Mouse (Mus musculus) intestine, embryonic 14.5 days (tissue): ENCODE data around the gene Gm13278. TPM values are rescaled to one million over a fixed set of nuclear protein-coding genes. Genes with fewer than 3 reads are reported as not detected.
"Not testable (repeated sequence)": the region's sequence is repeated elsewhere in the genome, so short reads cannot be mapped to it uniquely, and the experiment has no call there.

Experiments
- ATAC-seq: fragments of 200-750 bp; cut with Nextera tagmentation; replicated peaks from 2 replicates; pipeline ENCODE4 v1.8.0; 2017; ENCODE audit warnings: low read depth, moderate number of reproducible peaks, moderate TSS enrichment, moderate library complexity; ENCODE audit not compliant: low FRiP score, low TSS enrichment
- DNase-seq: peaks from one replicate; pipeline ENCODE4 v3.0.0-alpha.2; 2018; ENCODE audit warnings: low spot score
- H3K27ac ChIP-seq: fragments of 300-500 bp; sonication (generic); 2 replicates; pipeline ENCODE4 v1.5.1; 2014; ENCODE audit warnings: low read depth, mild to moderate bottlenecking, control low read depth
- H3K27me3 ChIP-seq: fragments of 300-500 bp; sonication (generic); replicated peaks from 2 replicates; pipeline ENCODE4 v1.6.1; 2014; ENCODE audit warnings: low read length, control low read depth; ENCODE audit not compliant: control insufficient read depth, insufficient read depth
- H3K36me3 ChIP-seq: fragments of 300-500 bp; sonication (generic); 2 replicates; pipeline ENCODE4 v1.6.1; 2014; ENCODE audit warnings: low read length, control low read depth; ENCODE audit not compliant: control insufficient read depth, insufficient read depth
- H3K4me1 ChIP-seq: fragments of 300-500 bp; sonication (generic); replicated peaks from 2 replicates; pipeline ENCODE4 v1.6.1; 2014; ENCODE audit warnings: low read length, control low read depth, mixed read lengths; ENCODE audit not compliant: control insufficient read depth, insufficient read depth
- H3K4me2 ChIP-seq: fragments of 300-500 bp; sonication (generic); 2 replicates; pipeline ENCODE4 v1.6.1; 2014; ENCODE audit warnings: low read length
- H3K4me3 ChIP-seq: fragments of 300-500 bp; sonication (generic); 2 replicates; pipeline ENCODE4 v1.5.1; 2014; ENCODE audit warnings: low read depth, low read length, control low read depth, mixed read lengths
- H3K9ac ChIP-seq: fragments of 300-500 bp; sonication (generic); 2 replicates; pipeline ENCODE4 v1.6.1; 2014; ENCODE audit warnings: mild to moderate bottlenecking, low read length
- H3K9me3 ChIP-seq: fragments of 300-500 bp; sonication (generic); 2 replicates; pipeline ENCODE4 v1.6.1; 2016; ENCODE audit warnings: low read length, control low read depth; ENCODE audit not compliant: control insufficient read depth
- WGBS: fragments of 180-500 bp; shearing (Covaris S2); extraction: QIAGEN DNeasy Blood & Tissue Kit; methylation state at CpG from one replicate; pipeline ENCODE4 v1.1.7; 2014; 5-methylcytosine and 5-hydroxymethylcytosine counted together
- polyA plus RNA-seq: library from polyadenylated mRNA; unstranded; fragments of >200 nt; fragmentation: Nextera tagmentation; extraction: Ambion mirVana; gene quantifications from 2 replicates; pipeline ENCODE4 v1.2.1, GENCODE M21; 2014

The Gm13278 gene
- polyA plus RNA-seq, 1 experiment from 2014 or later: not detected

DNA sequence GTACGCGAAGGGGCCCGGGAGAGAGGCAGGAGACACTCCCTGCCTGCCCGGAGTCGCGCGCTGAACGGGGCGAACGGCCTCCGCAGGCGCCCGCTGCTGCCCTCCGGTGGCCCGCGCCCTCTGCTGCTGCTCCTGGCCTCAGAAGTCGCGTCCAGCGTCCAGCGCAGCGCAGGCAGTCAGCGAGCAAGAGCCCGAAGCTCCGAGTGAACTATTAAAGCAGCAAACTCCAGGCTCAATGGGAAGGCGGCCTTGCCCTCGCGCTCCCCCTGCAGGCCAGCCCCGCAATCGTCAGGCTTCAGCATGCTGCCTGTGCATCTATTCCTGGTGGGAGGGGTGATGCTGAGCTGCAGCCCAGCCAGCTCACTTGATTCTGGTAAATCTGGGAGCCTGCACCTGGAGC is 11.6 kb downstream of the Gm13278 start, which contains the start of gene Gm13287:
Gm13287 (plus strand) TSS at position 301 of the 400 bp plus-strand sequence.
- not testable (repeated sequence) for ATAC-seq, H3K4me3 ChIP-seq
- no CpG with 5 or more reads among the region's 29 CpGs for whole genome bisulfite sequencing

DNA sequence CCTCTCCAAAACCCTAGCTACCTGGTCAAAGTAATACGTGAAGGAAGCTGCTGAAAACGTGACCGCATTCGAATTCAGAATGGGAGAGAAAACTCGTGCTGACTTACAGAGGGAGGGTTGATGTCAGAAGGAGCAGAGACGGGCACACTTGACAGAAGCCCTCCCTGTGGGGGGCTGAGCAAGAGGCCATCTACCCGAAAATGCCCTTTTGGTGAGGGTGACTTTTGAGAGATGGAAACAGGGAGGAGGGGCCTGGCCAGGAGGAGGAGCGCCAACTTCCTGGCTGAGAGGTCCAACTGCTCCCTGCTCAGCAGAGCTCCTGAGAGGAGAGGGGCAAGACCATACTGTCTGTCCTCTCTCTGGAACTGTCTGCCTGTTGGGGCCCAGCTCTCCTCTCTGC is 13.9 kb downstream of the Gm13278 start, which contains the start of gene Gm13288:
Gm13288 (plus strand) TSS at position 301 of the 400 bp plus-strand sequence.
- H3K27me3 ChIP-seq, H3K27ac ChIP-seq, H3K9me3 ChIP-seq, ATAC-seq, H3K4me2 ChIP-seq, H3K4me3 ChIP-seq, H3K4me1 ChIP-seq, H3K36me3 ChIP-seq, DNase-seq, H3K9ac ChIP-seq: not testable (repeated sequence)
- WGBS: no CpG with 5 or more reads among the region's 8 CpGs

More for the DNA sequence above, 11.6 kb downstream of the Gm13278 start, which contains the start of gene Gm13287:
- H3K9ac ChIP-seq, DNase-seq, H3K36me3 ChIP-seq, H3K4me2 ChIP-seq, H3K4me1 ChIP-seq, H3K27me3 ChIP-seq, H3K9me3 ChIP-seq, H3K27ac ChIP-seq: not testable (repeated sequence)

DNA sequence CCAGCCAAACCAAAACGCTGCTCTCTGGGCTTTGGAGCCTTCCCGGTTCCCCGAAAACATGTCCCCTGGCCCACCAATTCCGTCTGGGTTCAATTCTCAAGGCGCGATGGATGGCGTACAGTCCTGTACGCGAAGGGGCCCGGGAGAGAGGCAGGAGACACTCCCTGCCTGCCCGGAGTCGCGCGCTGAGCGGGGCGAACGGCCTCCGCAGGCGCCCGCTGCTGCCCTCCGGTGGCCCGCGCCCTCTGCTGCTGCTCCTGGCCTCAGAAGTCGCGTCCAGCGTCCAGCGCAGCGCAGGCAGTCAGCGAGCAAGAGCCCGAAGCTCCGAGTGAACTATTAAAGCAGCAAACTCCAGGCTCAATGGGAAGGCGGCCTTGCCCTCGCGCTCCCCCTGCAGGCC is 14.4 kb downstream of the Gm13278 start:
- H3K36me3 ChIP-seq, H3K27me3 ChIP-seq, H3K4me1 ChIP-seq, H3K4me2 ChIP-seq, H3K4me3 ChIP-seq, H3K27ac ChIP-seq, DNase-seq, H3K9ac ChIP-seq, H3K9me3 ChIP-seq, ATAC-seq: not testable (repeated sequence)
- 1% methylated on average over 9 of the region's 34 CpGs for WGBS

DNA sequence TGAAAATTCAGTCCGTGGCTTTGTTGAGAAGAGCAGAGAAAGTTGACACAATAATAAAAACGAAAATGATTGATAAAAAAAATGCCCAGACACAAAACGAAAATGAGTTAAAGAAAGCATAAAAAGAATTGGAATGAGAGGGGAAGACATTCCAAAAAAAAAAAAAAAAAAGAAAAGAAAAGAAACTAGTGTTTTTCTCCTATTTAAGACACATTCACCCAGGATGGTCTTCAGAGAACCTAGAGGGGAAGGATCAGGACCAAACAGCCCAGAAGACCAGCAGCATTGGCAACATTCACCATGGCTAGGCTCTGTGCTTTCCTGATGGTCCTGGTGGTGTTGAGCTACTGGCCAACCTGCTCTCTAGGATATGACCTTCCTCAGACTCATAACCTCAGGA is 24.6 kb downstream of the Gm13278 start, which contains the start of gene Ifna7:
Ifna7 (plus strand) TSS at position 301 of the 400 bp plus-strand sequence.
- DNase-seq (no peak), ATAC-seq (no peak)
- WGBS: 64% methylated on average over 3 of the region's 3 CpGs

DNA sequence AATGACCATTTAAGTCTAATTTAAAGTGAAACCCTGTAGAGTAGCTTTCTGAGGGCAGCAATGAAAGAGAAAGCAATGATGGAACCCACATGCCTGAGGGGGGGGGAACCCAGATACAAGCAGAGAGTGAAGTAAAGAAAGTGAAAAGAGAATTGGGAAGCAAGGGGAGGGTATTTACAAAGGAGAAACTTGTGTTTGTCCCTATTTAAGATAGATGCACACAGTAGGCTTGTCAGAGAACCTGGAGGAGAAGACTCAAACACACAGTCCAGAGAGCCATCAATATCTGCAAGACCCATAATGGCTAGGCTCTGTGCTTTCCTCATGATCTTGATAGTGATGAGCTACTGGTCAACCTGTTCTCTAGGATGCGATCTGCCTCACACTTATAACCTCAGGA is 28.3 kb downstream of the Gm13278 start, which contains the start of gene Ifna11:
Ifna11 (plus strand) TSS at position 301 of the 400 bp plus-strand sequence.
- 91% methylated on average over 1 of the region's 1 CpGs for WGBS

More for the DNA sequence above, 24.6 kb downstream of the Gm13278 start, which contains the start of gene Ifna7:
- Histone ChIP-seq H3K4me3 (no peak within 1 kb of the TSS), H3K9ac (no peak within 1 kb of the TSS), H3K9me3 (no peaks in the 10 kb centered on the region), H3K4me2 (no peak within 1 kb of the TSS), H3K36me3 (no peaks in the 10 kb centered on the region), H3K27me3 (no peaks in the 10 kb centered on the region), H3K4me1 (no peaks in the 10 kb centered on the region), H3K27ac (no peak within 1 kb of the TSS)

DNA sequence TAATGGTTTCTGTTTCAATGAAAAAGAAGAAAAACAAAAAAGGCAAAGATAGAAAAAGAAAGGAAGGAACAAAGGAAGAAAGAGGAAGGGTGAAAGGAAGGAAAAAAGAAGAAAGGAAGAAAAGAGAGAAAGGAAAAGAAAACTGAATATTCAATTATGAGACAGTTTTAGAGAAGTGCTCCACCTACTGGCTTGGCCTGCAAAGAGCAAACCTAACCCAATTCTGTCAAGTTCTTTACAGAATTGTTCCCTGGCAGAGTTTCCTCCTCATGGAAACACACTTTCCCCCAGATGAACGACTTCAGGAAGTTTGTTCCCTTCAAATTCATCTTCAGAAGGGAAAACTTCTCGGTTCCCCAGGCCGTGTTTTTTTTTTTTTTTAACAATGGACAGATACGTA is 31.6 kb downstream of the Gm13278 start:
- no peaks in the 10 kb centered on the region for H3K4me1 ChIP-seq
- WGBS: 24% methylated on average over 4 of the region's 4 CpGs
- H3K4me3 ChIP-seq: no peak overlapping the region
- no peaks in the 10 kb centered on the region for H3K9me3 ChIP-seq
- DNase-seq: no peak
- no peak overlapping the region for H3K9ac ChIP-seq
- H3K4me2 ChIP-seq: no peak overlapping the region
- no peak overlapping the region for H3K27ac ChIP-seq
- no peaks in the 10 kb centered on the region for H3K36me3 ChIP-seq
- no peak for ATAC-seq
- no peaks in the 10 kb centered on the region for H3K27me3 ChIP-seq

More for the DNA sequence above, 28.3 kb downstream of the Gm13278 start, which contains the start of gene Ifna11:
- Histone ChIP-seq H3K27me3 (no peaks in the 10 kb centered on the region), H3K9me3 (no peaks in the 10 kb centered on the region), H3K4me3 (no peak within 1 kb of the TSS), H3K27ac (no peak within 1 kb of the TSS), H3K36me3 (no peaks in the 10 kb centered on the region), H3K4me1 (no peaks in the 10 kb centered on the region), H3K9ac (no peak within 1 kb of the TSS), H3K4me2 (no peak within 1 kb of the TSS)
- ATAC-seq (no peak), DNase-seq (no peak)

DNA sequence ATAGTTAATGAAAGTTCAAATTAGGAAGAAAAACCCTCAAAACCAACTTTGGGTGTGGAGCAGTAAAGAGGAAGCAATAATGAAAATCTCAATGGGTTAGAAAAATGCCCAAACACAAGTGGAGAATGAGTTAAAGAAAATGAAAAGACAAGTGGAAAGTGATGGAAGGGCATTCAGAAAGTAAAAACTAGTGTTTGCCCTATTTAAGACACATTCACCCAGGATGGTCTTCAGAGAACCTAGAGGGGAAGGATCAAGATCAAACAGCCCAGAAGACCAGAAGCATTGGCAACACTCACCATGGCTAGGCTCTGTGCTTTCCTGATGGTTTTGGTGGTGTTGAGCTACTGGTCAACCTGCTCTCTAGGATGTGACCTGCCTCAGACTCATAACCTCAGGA is 35.8 kb downstream of the Gm13278 start, which contains the start of gene Ifna6:
Ifna6 (plus strand) TSS at position 301 of the 400 bp plus-strand sequence.
- H3K9ac ChIP-seq, H3K36me3 ChIP-seq, H3K4me1 ChIP-seq, H3K9me3 ChIP-seq, H3K27ac ChIP-seq, DNase-seq, H3K27me3 ChIP-seq, H3K4me3 ChIP-seq, ATAC-seq, H3K4me2 ChIP-seq: not testable (repeated sequence)

DNA sequence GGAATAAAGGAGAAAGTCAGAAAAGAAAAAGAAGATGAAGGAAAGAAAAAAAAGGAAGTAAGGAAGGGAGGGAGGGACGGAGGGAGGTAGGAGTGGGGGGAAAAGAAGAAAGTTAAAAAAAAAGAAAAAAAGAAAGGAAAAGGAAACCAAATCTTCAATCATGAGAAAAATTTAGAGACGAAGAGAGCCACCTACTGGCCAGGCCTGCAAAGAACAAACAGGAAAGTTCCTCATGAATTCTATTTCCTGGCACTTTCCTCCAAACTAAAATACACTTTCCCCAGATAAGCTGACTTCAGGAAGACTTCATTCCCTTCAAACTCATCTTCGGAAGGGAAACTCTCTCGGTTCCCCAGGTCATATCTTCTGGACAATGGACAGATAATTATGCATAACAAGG is 39.2 kb downstream of the Gm13278 start:
- DNase-seq: no peak
- no peaks in the 10 kb centered on the region for H3K27me3 ChIP-seq

DNA sequence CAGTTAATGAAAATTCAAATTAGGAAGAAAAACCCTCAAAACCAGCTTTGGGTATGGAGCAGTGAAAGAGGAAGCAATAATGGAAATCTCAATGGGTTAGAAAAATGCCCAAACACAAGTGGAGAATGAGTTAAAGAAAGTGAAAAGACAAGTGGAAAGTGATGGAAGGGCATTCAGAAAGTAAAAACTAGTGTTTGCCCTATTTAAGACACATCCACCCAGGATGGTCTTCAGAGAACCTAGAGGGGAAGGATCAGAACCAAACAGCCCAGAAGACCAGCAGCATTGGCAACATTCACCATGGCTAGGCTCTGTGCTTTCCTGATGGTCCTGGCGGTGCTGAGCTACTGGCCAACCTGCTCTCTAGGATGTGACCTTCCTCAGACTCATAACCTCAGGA is 43.9 kb downstream of the Gm13278 start, which contains the start of gene Ifna5:
Ifna5 (plus strand) TSS at position 301 of the 400 bp plus-strand sequence.
- not testable (repeated sequence) for H3K4me2 ChIP-seq, H3K27ac ChIP-seq, DNase-seq, H3K4me3 ChIP-seq, H3K36me3 ChIP-seq, ATAC-seq, H3K4me1 ChIP-seq, H3K9ac ChIP-seq, H3K9me3 ChIP-seq, H3K27me3 ChIP-seq
- WGBS: 83% methylated on average over 1 of the region's 1 CpGs

More for the DNA sequence above, 39.2 kb downstream of the Gm13278 start:
- no peaks in the 10 kb centered on the region for H3K36me3 ChIP-seq
- H3K9me3 ChIP-seq: no peaks in the 10 kb centered on the region
- 26% methylated on average over 4 of the region's 4 CpGs for WGBS
- no peak overlapping the region for H3K4me2 ChIP-seq
- no peak overlapping the region for H3K4me3 ChIP-seq
- no peak for ATAC-seq
- no peak overlapping the region for H3K9ac ChIP-seq
- no peak overlapping the region for H3K27ac ChIP-seq
- no peaks in the 10 kb centered on the region for H3K4me1 ChIP-seq
